ENCODE assay signal across 12 mouse cellular contexts in the genomic region with DNA sequence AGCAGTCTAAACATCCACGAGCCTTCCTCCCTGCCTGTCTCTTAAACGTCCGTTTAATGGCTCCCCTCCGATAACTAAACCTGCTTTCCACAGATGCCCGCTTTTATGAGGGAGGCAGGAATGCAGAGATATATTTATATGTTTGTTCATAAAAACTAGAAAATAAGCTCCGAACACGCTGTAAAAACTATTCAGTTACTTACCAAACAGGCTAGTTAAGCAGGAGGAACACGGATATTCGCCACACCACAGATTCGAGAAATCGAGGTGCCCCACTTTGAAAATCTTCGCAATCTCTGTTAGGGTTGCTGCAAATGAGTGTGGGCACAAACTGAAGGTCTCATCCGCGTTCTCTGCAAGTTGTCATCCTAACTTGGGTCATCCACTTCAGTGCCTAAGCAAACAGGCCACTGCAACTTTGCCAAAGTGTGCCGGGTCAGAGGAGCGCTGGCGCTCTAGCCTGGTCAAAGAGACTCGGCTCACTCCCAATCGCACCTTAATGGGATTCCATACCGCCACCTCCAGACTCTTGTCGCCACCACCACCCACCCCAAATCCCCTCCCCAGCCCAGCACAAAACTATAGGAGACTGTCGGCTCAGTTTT. TPM values are rescaled to one million over a fixed set of nuclear protein-coding genes. Genes with fewer than 3 reads are reported as not detected.
DNase-seq lines count a peak whose midpoint lies in the region; ATAC-seq and TF ChIP-seq lines count a peak whose summit lies in the region.
"Had no signal": no experiment of that assay in that cellular context is flagged by ENCODE, and none has a peak within 500 bp of the region (broad histone marks: within the 10 kb centered on the region; RNA-seq: fewer than 3 reads in every experiment).

No protein-coding gene starts in this region.

- H3K4me1 ChIP-seq in lung, embryonic 14.5 days (ENCODE audit: insufficient read depth) = no peaks in the 10 kb centered on the region
- H3K4me1 ChIP-seq in embryonic facial prominence, embryonic 14.5 days (ENCODE audit: control insufficient read depth, insufficient read depth, low read length) = peaks cover 5% of the 10 kb centered on the region; the same call in 1 of the 2 replicates
- H3K4me1 ChIP-seq in intestine, embryonic 15.5 days (replicated peaks) = peaks cover 3% of the 10 kb centered on the region; the same call in 1 of the 2 replicates
- peaks cover 10% of the 10 kb centered on the region; the same call in 1 of the 2 replicates for H3K4me1 ChIP-seq in small intestine, adult 2 months (ENCODE audit: control insufficient read depth, insufficient read depth, insufficient read length, low read length)

- H3K4me3 ChIP-seq in lung, embryonic 14.5 days (ENCODE audit: low read depth, low read length) = peak overlapping the region; percentile 45; the same call in 1 of the 2 replicates
- H3K4me3 ChIP-seq in embryonic facial prominence, embryonic 14.5 days (ENCODE audit: low read depth, low read length) = peak overlapping the region; percentile 47
- H3K4me3 ChIP-seq in intestine, embryonic 15.5 days (replicated peaks) = peak overlapping the region; percentile 66
- peak overlapping the region; percentile 41 for H3K4me3 ChIP-seq in small intestine, adult 2 months (ENCODE audit: low read depth, low read length)
- no peak overlapping the region for H3K4me3 ChIP-seq in left cerebral cortex, adult 2 months
- H3K4me3 ChIP-seq: myocyte had no signal

- no peak overlapping the region; the same call in 1 of the 2 replicates for H3K27ac ChIP-seq in lung, embryonic 14.5 days (ENCODE audit: low read depth)
- H3K27ac ChIP-seq in embryonic facial prominence, embryonic 14.5 days (replicated peaks; ENCODE audit: low read depth, low read length) = peak overlapping the region; percentile 74
- H3K27ac ChIP-seq in intestine, embryonic 15.5 days = peak overlapping the region; percentile 34
- no peak overlapping the region for H3K27ac ChIP-seq in small intestine, adult 2 months (ENCODE audit: insufficient read depth, low read depth, low read length)
- H3K27ac ChIP-seq in left cerebral cortex, adult 2 months = no peak overlapping the region
- H3K27ac ChIP-seq: hindbrain, embryonic 15.5 days had no signal

- peak overlapping the region; percentile 20; the same call in 1 of the 2 replicates for H3K4me2 ChIP-seq in lung, embryonic 14.5 days
- peak overlapping the region; percentile 67 for H3K4me2 ChIP-seq in embryonic facial prominence, embryonic 14.5 days (ENCODE audit: low read depth, low read length)
- H3K4me2 ChIP-seq in intestine, embryonic 15.5 days (replicated peaks) = peak overlapping the region; percentile 68

- TF ChIP-seq POLR2A in small intestine, adult 2 months (IDR thresholded peaks at IDR 0.05; ENCODE audit: low read depth, low read length) = no peak

- H3K9ac ChIP-seq in lung, embryonic 14.5 days = peak overlapping the region; percentile 11; the same call in 1 of the 2 replicates
- H3K9ac ChIP-seq in embryonic facial prominence, embryonic 14.5 days (ENCODE audit: low read depth, low read length) = peak overlapping the region; percentile 66
- peak overlapping the region; percentile 47 for H3K9ac ChIP-seq in intestine, embryonic 15.5 days
- H3K9ac ChIP-seq: hindbrain, embryonic 15.5 days had no signal

- intact Hi-C loops in left cerebral cortex, adult 2 months (cut with DNase I) = loop anchor here (5.0 kb wide), 1 partner anchor 698 kb away; no protein-coding TSS in a partner anchor

- ATAC-seq in lung, embryonic 14.5 days (ENCODE audit: insufficient read depth) = no peak
- no peak for ATAC-seq in embryonic facial prominence, embryonic 14.5 days (ENCODE audit: low read depth)
- ATAC-seq in intestine, embryonic 15.5 days = no peak

- WGBS in lung, embryonic 14.5 days = 1% methylated on average over 22 of the region's 22 CpGs
- 2% methylated on average over 22 of the region's 22 CpGs for WGBS in embryonic facial prominence, embryonic 14.5 days
- WGBS in intestine, embryonic 15.5 days = 5% methylated on average over 22 of the region's 22 CpGs
- WGBS in small intestine, adult 2 months = 9% methylated on average over 22 of the region's 22 CpGs

- peaks cover 99% of the 10 kb centered on the region for H3K27me3 ChIP-seq in lung, embryonic 14.5 days (ENCODE audit: insufficient read depth, low read length)
- H3K27me3 ChIP-seq in embryonic facial prominence, embryonic 14.5 days (replicated peaks; ENCODE audit: control insufficient read depth, insufficient read depth, low read length) = peaks cover 96% of the 10 kb centered on the region
- peaks cover 37% of the 10 kb centered on the region for H3K27me3 ChIP-seq in intestine, embryonic 15.5 days (replicated peaks)
- H3K27me3 ChIP-seq in small intestine, adult 2 months (ENCODE audit: control insufficient read depth, insufficient read depth, low read length) = peaks cover 64% of the 10 kb centered on the region

- no peak for DNase-seq in lung, embryonic 14.5 days
- DNase-seq in lung, postnatal 14 days = no peak
- DNase-seq in embryonic facial prominence, embryonic 14.5 days (ENCODE audit: low spot score) = no peak
- DNase-seq in right cerebral cortex, adult 18-20 months = no peak
- no peak for DNase-seq in left cerebral cortex, adult 2 months (ENCODE audit: extremely low spot score in 1 of 2, low spot score in 2 of 2)
- DNase-seq in gastrocnemius, adult 8-10 months (ENCODE audit: low spot score in 2 of 2) = no peak

- H3K9me3 ChIP-seq in lung, embryonic 14.5 days (ENCODE audit: low read depth, low read length) = no peaks in the 10 kb centered on the region
- H3K9me3 ChIP-seq in embryonic facial prominence, embryonic 14.5 days (ENCODE audit: control insufficient read depth, low read length) = no peaks in the 10 kb centered on the region
- H3K9me3 ChIP-seq in intestine, embryonic 15.5 days = no peaks in the 10 kb centered on the region
- H3K9me3 ChIP-seq: hindbrain, embryonic 15.5 days had no signal

- no peak for TF ChIP-seq CTCF in lung, embryonic 14.5 days (IDR thresholded peaks at IDR 0.05; ENCODE audit: low read depth)
- no peak for TF ChIP-seq CTCF in small intestine, adult 2 months (IDR thresholded peaks at IDR 0.05; ENCODE audit: extremely low read depth, insufficient read length, insufficient replicate concordance, low read depth, low read length)
- no peak for TF ChIP-seq CTCF in left cerebral cortex, adult 2 months (IDR thresholded peaks at IDR 0.05)

- H3K36me3 ChIP-seq in lung, embryonic 14.5 days (ENCODE audit: insufficient read depth) = no peaks in the 10 kb centered on the region
- no peaks in the 10 kb centered on the region for H3K36me3 ChIP-seq in embryonic facial prominence, embryonic 14.5 days (ENCODE audit: control insufficient read depth, insufficient read depth, low read length)
- H3K36me3 ChIP-seq in intestine, embryonic 15.5 days = no peaks in the 10 kb centered on the region
- H3K36me3 ChIP-seq in small intestine, adult 2 months (ENCODE audit: control insufficient read depth, insufficient read depth, low read length) = no peaks in the 10 kb centered on the region
- H3K36me3 ChIP-seq: hindbrain, embryonic 15.5 days had no signal

RNA-seq across cellular contexts. Expression of a gene that starts 0.7 kb away (rescaled TPM):
- 0.16 and 0.24 TPM in 2 replicates for polyA plus RNA-seq in lung, embryonic 14.5 days (2014; fragmentation: Nextera tagmentation; extraction: Ambion mirVana)
- polyA plus RNA-seq in embryonic facial prominence, embryonic 14.5 days (2014; fragmentation: Nextera tagmentation; extraction: Ambion mirVana) = 2.9 and 3.6 TPM in 2 replicates
- 6.7 and 9.4 TPM in 2 replicates for polyA plus RNA-seq in intestine, embryonic 15.5 days (2015; fragmentation: Nextera tagmentation; extraction: Ambion mirVana)
- polyA plus RNA-seq in small intestine, adult 2 months (2012; rRNA removed) = 5.5 and 6.5 TPM in 2 replicates
- not detected for total RNA-seq in left cerebral cortex, adult 2 months (2021)
- under 1 TPM in 2 of 4 experiments, not detected in 2; 0.11 to 0.15 TPM for total RNA-seq in gastrocnemius, adult 8-10 months (2022)
- total RNA-seq: left cerebral cortex, postnatal 14 days had no signal
- polyA plus RNA-seq: cortical plate, adult 2 months; hindbrain, embryonic 15.5 days; myocyte had no signal

Comparison
In these comparisons a context has a peak if more than half of its experiments do, and no peak if none do; other contexts are left out.
1. H3K27ac ChIP-seq: peak in embryonic facial prominence, embryonic 14.5 days (single experiment) and intestine, embryonic 15.5 days (single experiment); none in lung, embryonic 14.5 days (single experiment), small intestine, adult 2 months (single experiment) and left cerebral cortex, adult 2 months (single experiment).
2. H3K9ac ChIP-seq: peak in every context shown above with its lines; median percentile 66 in embryonic facial prominence, embryonic 14.5 days; 47 in intestine, embryonic 15.5 days; 11 in lung, embryonic 14.5 days.
3. Peak in every context shown above with its lines, with median percentiles within 50 percentile points of each other: H3K4me2 ChIP-seq.